Mouse (Mus musculus): ENCODE data around the gene Tgfb1i1. TPM values are rescaled to one million over a fixed set of nuclear protein-coding genes. Genes with fewer than 3 reads are reported as not detected.

Tgfb1i1 gene
- polyA plus RNA-seq, 1 experiment from 2014 or later: 161 TPM

DNA sequence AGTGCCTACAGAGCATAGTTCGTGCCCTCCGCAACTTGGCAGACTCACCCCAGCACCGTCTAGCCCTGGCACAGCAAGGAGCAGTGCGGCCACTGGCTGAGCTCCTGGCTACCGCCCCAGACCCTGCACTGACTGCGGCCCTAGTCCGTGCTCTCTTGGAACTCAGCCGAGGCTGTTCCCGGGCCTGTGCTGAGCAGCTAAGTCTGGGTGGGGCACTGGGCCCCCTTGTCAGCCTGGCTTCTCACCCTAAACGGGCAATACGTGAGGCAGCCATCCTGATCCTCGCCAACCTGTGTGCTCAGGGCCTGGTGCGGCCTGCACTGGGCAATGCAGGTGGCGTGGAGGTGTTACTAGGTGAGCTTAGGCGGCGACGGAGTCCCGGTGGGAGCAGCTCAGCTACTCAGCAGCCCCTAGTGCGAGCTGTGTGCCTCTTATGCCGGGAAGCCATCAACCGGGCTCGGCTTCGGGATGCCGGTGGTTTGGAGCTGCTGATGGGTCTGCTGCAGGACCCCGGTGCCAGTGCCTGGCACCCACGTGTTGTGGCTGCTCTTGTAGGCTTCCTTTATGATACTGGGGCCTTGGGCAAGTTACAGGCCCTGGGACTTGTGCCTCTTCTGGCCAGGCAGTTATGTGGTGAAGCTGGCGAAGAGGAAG lies 6.4 kb upstream of the Tgfb1i1 start:
- no peak for ATAC-seq (replicated peaks; ENCODE audit: extremely low read depth, insufficient read depth, low FRiP score)
- H3K4me1 ChIP-seq (ENCODE audit: control insufficient read depth, insufficient read depth, low read length): peaks cover 15% of the 10 kb centered on the region
- 91% methylated on average over 27 of the region's 27 CpGs for WGBS
- H3K4me3 ChIP-seq (ENCODE audit: low read length): no peak overlapping the region
- no peaks in the 10 kb centered on the region for H3K9me3 ChIP-seq (replicated peaks; ENCODE audit: control insufficient read depth, low read length)
- H3K9ac ChIP-seq (ENCODE audit: low read length): no peak overlapping the region
- H3K27me3 ChIP-seq (ENCODE audit: control insufficient read depth, insufficient read depth, low read length): no peaks in the 10 kb centered on the region
- H3K36me3 ChIP-seq (ENCODE audit: control insufficient read depth, insufficient read depth): peaks cover 29% of the 10 kb centered on the region
- H3K27ac ChIP-seq (ENCODE audit: low read length): no peak overlapping the region
- H3K4me2 ChIP-seq (ENCODE audit: low read depth, low read length): no peak overlapping the region

DNA sequence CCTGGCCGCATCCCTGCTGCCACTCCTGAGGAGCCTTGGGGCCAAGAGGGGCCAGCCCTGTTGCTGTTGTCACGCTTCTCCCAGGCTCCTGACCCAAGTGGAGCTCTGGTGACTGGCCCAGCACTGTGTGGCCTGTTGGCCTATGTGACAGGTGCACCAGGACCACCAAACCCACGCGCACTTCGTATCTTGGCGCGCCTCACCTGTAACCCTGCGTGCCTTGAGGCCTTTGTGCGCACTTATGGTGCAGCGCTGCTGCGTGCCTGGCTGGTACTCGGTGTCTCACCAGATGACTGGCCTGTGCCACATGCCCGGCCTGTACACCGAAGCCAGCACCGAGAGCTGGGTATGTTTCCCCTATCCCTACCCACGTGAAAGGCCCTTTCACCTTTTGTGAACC lies 4.3 kb upstream of the Tgfb1i1 start:
- H3K27ac ChIP-seq (ENCODE audit: low read length): no peak overlapping the region
- H3K36me3 ChIP-seq (ENCODE audit: control insufficient read depth, insufficient read depth): peaks cover 29% of the 10 kb centered on the region
- H3K9me3 ChIP-seq (replicated peaks; ENCODE audit: control insufficient read depth, low read length): no peaks in the 10 kb centered on the region
- no peak overlapping the region for H3K4me3 ChIP-seq (ENCODE audit: low read length)
- peaks cover 20% of the 10 kb centered on the region for H3K4me1 ChIP-seq (ENCODE audit: control insufficient read depth, insufficient read depth, low read length)
- H3K27me3 ChIP-seq (ENCODE audit: control insufficient read depth, insufficient read depth, low read length): no peaks in the 10 kb centered on the region
- H3K4me2 ChIP-seq (ENCODE audit: low read depth, low read length): no peak overlapping the region
- WGBS: 94% methylated on average over 16 of the region's 16 CpGs
- no peak overlapping the region for H3K9ac ChIP-seq (ENCODE audit: low read length)
- ATAC-seq (replicated peaks; ENCODE audit: extremely low read depth, insufficient read depth, low FRiP score): no peak

DNA sequence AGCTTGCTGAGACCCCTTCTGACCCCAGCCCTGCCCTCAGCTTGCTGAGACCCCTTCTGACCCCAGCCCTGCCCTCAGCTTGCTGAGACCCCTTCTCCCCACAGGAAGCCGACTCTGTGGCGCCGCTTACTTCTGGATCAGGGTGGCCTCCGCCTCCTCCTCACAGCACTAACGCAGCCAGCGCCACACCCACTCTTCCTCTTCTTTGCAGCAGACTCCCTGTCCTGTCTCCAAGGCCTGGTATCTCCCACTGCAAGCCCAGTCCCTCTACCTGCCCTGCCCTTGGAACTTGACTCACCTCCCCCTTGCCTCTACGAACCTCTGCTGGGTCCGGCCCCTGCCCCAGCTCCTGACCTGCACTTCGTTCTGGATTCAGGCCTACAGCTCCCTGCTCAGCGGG lies 2.7 kb upstream of the Tgfb1i1 start:
- no peak overlapping the region for H3K4me3 ChIP-seq (ENCODE audit: low read length)
- no peak overlapping the region for H3K27ac ChIP-seq (ENCODE audit: low read length)
- H3K9me3 ChIP-seq (replicated peaks; ENCODE audit: control insufficient read depth, low read length): no peaks in the 10 kb centered on the region
- no peak overlapping the region for H3K9ac ChIP-seq (ENCODE audit: low read length)
- peaks cover 30% of the 10 kb centered on the region for H3K36me3 ChIP-seq (ENCODE audit: control insufficient read depth, insufficient read depth)
- no peaks in the 10 kb centered on the region for H3K27me3 ChIP-seq (ENCODE audit: control insufficient read depth, insufficient read depth, low read length)
- no peak overlapping the region for H3K4me2 ChIP-seq (ENCODE audit: low read depth, low read length)
- 77% methylated on average over 10 of the region's 10 CpGs for WGBS
- ATAC-seq (replicated peaks; ENCODE audit: extremely low read depth, insufficient read depth, low FRiP score): no peak
- peaks cover 25% of the 10 kb centered on the region for H3K4me1 ChIP-seq (ENCODE audit: control insufficient read depth, insufficient read depth, low read length)

DNA sequence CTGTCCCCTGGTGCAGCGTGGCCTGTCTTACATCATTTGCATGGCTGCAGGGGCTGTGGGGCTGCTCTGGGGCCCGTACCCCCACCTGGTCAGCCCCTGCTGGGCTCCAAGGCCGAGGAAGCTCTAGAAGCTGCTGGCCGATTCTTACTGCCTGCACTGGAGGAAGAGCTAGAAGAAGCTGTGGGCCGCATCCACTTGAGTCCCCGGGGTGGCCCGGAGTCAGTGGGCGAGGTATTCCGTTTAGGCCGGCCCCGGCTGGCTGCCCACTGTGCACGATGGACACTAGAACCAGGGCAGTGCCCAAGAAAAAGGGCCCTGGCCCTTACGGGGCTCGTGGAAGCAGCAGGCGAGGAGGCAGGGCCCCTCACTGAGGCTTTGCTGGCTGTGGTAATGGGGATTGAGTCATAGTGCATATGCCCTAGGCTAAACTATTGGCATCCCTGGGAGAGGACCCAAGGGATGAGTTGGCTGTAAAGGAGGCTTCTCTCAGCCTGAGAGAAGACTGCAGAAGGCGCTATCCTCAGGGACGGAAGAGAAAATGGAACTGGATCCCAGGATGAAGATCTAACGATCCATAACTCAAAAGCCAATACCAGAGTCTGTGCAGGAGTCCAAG lies 2.1 kb upstream of the Tgfb1i1 start:
- H3K4me1 ChIP-seq (ENCODE audit: control insufficient read depth, insufficient read depth, low read length): peaks cover 23% of the 10 kb centered on the region
- H3K27me3 ChIP-seq (ENCODE audit: control insufficient read depth, insufficient read depth, low read length): no peaks in the 10 kb centered on the region
- H3K4me3 ChIP-seq (ENCODE audit: low read length): no peak overlapping the region
- peaks cover 36% of the 10 kb centered on the region for H3K36me3 ChIP-seq (ENCODE audit: control insufficient read depth, insufficient read depth)
- no peaks in the 10 kb centered on the region for H3K9me3 ChIP-seq (replicated peaks; ENCODE audit: control insufficient read depth, low read length)
- no peak overlapping the region for H3K9ac ChIP-seq (ENCODE audit: low read length)
- 92% methylated on average over 18 of the region's 18 CpGs for WGBS
- H3K4me2 ChIP-seq (ENCODE audit: low read depth, low read length): no peak overlapping the region
- no peak for ATAC-seq (replicated peaks; ENCODE audit: extremely low read depth, insufficient read depth, low FRiP score)
- no peak overlapping the region for H3K27ac ChIP-seq (ENCODE audit: low read length)

DNA sequence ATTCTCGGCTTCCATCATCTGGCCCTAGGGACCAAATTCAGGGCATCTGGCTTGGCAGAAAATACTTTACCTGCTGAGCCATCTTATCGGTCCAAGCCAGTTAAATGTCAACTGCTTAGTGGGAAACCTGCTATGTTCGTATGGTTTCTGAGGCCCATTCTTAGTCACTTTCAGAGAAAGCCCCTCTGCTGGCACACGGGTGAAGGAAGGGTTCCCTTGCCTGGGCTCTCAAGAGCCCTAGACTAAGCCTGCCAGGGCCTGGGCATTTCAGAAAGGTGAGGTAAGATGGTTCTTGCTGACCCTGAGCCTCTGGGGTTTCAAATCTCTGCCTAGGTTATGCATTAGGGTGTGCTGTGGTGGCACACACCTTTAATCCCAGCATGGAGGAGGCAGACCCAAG lies 1.1 kb upstream of the Tgfb1i1 start:
- Histone ChIP-seq H3K27me3 (ENCODE audit: control insufficient read depth, insufficient read depth, low read length) (no peaks in the 10 kb centered on the region), H3K27ac (ENCODE audit: low read length) (peak overlapping the region; percentile 99), H3K4me2 (ENCODE audit: low read depth, low read length) (no peak overlapping the region), H3K36me3 (ENCODE audit: control insufficient read depth, insufficient read depth) (peaks cover 37% of the 10 kb centered on the region), H3K9ac (ENCODE audit: low read length) (no peak overlapping the region; the same call in 1 of the 2 replicates), H3K9me3 (replicated peaks; ENCODE audit: control insufficient read depth, low read length) (no peaks in the 10 kb centered on the region), H3K4me3 (ENCODE audit: low read length) (no peak overlapping the region), H3K4me1 (ENCODE audit: control insufficient read depth, insufficient read depth, low read length) (peaks cover 22% of the 10 kb centered on the region)
- ATAC-seq (replicated peaks; ENCODE audit: extremely low read depth, insufficient read depth, low FRiP score): no peak
- 90% methylated on average over 4 of the region's 4 CpGs for WGBS

DNA sequence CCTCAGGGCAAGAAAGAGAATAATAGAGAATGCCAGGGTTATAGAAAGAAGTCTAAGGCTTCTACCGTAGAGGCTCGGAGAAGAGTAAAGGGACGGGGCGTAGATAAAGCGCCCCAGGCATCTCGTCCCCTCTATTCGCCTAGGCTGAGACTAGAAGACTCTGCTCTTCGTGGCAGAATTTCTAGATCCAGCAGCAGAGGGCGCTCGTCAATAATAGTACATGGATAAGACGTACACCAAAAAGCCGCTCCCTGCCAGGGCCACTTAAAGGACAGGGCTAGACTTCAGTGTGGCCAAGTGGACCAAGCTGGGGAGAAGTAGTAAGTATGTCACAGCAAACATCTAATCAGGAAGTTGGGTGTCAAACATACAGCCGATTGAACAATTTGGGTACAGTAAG lies 831 bp downstream of the Tgfb1i1 start:
- Histone ChIP-seq H3K27ac (ENCODE audit: low read length) (peak overlapping the region; percentile 99), H3K4me2 (ENCODE audit: low read depth, low read length) (peak overlapping the region; percentile 67), H3K9ac (ENCODE audit: low read length) (peak overlapping the region; percentile 94), H3K27me3 (ENCODE audit: control insufficient read depth, insufficient read depth, low read length) (no peaks in the 10 kb centered on the region), H3K4me1 (ENCODE audit: control insufficient read depth, insufficient read depth, low read length) (peaks cover 24% of the 10 kb centered on the region), H3K9me3 (replicated peaks; ENCODE audit: control insufficient read depth, low read length) (no peaks in the 10 kb centered on the region), H3K4me3 (ENCODE audit: low read length) (peak overlapping the region; percentile 78), H3K36me3 (ENCODE audit: control insufficient read depth, insufficient read depth) (peaks cover 37% of the 10 kb centered on the region)
- WGBS: 2% methylated on average over 13 of the region's 13 CpGs
- peak; percentile 74 for ATAC-seq (replicated peaks; ENCODE audit: extremely low read depth, insufficient read depth, low FRiP score)

DNA sequence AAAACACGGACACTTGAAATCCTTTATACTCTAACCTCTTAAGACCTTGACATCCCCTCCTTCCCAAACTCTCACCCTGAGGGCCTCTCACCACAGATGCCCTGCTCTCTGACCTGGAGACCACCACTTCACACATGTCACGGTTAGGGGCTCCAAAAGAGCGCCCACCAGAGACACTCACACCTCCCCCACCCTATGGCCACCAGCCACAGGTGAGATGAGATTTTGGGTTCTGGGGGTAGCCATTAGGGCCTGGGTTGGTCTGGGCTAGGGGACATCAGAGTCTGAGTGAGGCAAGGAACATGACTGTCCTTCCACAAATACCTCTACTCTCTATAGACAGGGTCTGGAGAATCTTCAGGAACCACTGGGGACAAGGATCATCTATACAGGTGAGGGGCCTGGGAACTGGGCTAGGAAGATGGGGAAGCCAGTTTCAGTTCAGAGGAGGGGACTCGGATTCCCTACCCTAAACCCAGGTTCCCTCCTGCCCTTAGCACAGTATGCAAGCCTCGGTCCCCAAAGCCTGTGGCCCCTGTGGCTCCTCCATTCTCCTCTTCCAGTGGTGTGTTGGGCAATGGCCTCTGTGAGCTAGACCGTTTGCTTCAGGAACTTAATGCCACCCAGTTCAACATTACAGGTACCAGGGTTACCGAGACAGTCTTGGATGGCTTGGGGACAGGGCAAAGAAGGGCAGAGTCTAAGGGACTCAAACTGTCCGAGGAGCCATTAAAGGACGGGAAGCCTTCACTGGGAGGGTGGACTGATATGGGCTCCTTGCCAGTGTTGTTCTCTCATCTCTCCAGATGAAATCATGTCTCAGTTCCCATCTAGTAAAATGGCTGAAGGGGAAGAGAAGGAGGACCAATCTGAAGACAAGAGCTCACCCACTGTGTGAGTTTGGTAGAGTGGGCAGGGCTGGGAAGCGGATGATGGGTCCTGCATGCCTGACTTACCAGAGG lies 1.8 kb downstream of the Tgfb1i1 start:
- Histone ChIP-seq H3K9ac (ENCODE audit: low read length) (peak overlapping the region; percentile 94), H3K4me1 (ENCODE audit: control insufficient read depth, insufficient read depth, low read length) (peaks cover 24% of the 10 kb centered on the region), H3K27ac (ENCODE audit: low read length) (no peak overlapping the region), H3K27me3 (ENCODE audit: control insufficient read depth, insufficient read depth, low read length) (no peaks in the 10 kb centered on the region), H3K36me3 (ENCODE audit: control insufficient read depth, insufficient read depth) (peaks cover 44% of the 10 kb centered on the region), H3K4me2 (ENCODE audit: low read depth, low read length) (peak overlapping the region; percentile 67), H3K4me3 (ENCODE audit: low read length) (peak overlapping the region; percentile 78), H3K9me3 (replicated peaks; ENCODE audit: control insufficient read depth, low read length) (no peaks in the 10 kb centered on the region)
- WGBS: 68% methylated on average over 10 of the region's 10 CpGs
- ATAC-seq (replicated peaks; ENCODE audit: extremely low read depth, insufficient read depth, low FRiP score): no peak

DNA sequence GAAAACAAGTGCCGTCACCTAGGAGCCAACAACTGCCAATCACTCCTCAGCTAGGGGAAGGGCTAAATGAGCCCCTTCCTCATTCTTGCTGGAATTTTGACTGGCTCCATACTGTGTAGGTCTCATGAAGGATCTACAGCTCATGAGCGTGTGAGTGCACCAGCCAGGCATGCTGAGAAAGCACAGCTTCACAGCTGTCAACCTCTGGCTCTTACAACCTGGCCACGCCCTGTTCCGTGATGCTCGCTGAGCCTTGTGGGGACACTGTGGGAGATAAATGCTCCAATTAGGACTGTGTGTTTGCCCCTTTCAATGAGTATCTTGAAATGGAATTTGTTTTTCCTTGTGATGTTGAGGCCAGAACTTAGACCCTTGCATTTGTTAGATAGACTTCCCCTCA lies 3.4 kb downstream of the Tgfb1i1 start:
- Histone ChIP-seq H3K4me2 (ENCODE audit: low read depth, low read length) (no peak overlapping the region), H3K4me1 (ENCODE audit: control insufficient read depth, insufficient read depth, low read length) (peaks cover 24% of the 10 kb centered on the region), H3K9me3 (replicated peaks; ENCODE audit: control insufficient read depth, low read length) (no peaks in the 10 kb centered on the region), H3K4me3 (ENCODE audit: low read length) (no peak overlapping the region), H3K36me3 (ENCODE audit: control insufficient read depth, insufficient read depth) (peaks cover 40% of the 10 kb centered on the region), H3K9ac (ENCODE audit: low read length) (no peak overlapping the region), H3K27ac (ENCODE audit: low read length) (no peak overlapping the region), H3K27me3 (ENCODE audit: control insufficient read depth, insufficient read depth, low read length) (no peaks in the 10 kb centered on the region)
- WGBS: 82% methylated on average over 5 of the region's 5 CpGs
- no peak for ATAC-seq (replicated peaks; ENCODE audit: extremely low read depth, insufficient read depth, low FRiP score)

DNA sequence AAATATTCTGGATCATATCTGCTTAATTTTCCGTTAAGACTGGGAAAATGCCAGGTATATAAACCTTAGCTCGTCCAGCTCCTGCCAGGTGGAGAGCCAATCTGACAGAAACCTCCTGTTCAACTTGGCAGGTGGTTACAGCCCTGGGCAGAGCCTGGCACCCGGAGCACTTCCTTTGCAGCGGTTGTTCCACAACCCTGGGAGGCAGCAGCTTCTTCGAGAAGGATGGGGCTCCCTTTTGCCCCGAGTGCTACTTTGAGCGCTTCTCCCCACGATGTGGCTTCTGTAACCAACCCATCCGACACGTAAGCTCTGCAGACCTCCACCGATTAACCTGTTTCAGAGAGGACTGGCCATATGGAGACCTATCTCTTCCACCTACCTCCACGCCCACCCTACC lies 5.3 kb downstream of the Tgfb1i1 start:
- Histone ChIP-seq H3K4me2 (ENCODE audit: low read depth, low read length) (peak overlapping the region; percentile 13; the same call in 1 of the 2 replicates), H3K9ac (ENCODE audit: low read length) (no peak overlapping the region), H3K27ac (ENCODE audit: low read length) (no peak overlapping the region), H3K9me3 (replicated peaks; ENCODE audit: control insufficient read depth, low read length) (no peaks in the 10 kb centered on the region), H3K27me3 (ENCODE audit: control insufficient read depth, insufficient read depth, low read length) (no peaks in the 10 kb centered on the region), H3K4me3 (ENCODE audit: low read length) (no peak overlapping the region), H3K4me1 (ENCODE audit: control insufficient read depth, insufficient read depth, low read length) (peaks cover 22% of the 10 kb centered on the region), H3K36me3 (ENCODE audit: control insufficient read depth, insufficient read depth) (peaks cover 40% of the 10 kb centered on the region)
- no peak for ATAC-seq (replicated peaks; ENCODE audit: extremely low read depth, insufficient read depth, low FRiP score)
- 64% methylated on average over 12 of the region's 12 CpGs for WGBS

Measured in heart, embryonic 16.5 days (tissue).